Mouse (Mus musculus) CH12.LX (cell line): ENCODE measurements around the gene Pik3r1.

Experiments
- CTCF ChIP-seq, 2 experiments: IDR thresholded peaks in 1 of 2; conservative IDR thresholded peaks in 1 of 2; 2 replicates each; pipeline ENCODE4 v1.5.1; 2011 to 2012; ENCODE audit warnings: low read depth in 2 of 2, low read length in 2 of 2, improper control_type of control experiment in 1 of 2, inconsistent platforms in 1 of 2, mild to moderate bottlenecking in 1 of 2, moderate library complexity in 1 of 2
- MYC ChIP-seq: IDR thresholded peaks from 2 replicates; pipeline ENCODE4 v1.6.1; 2011; ENCODE audit warnings: low read depth, mild to moderate bottlenecking, improper control_type of control experiment, low read length
- POLR2A ChIP-seq: IDR thresholded peaks from 2 replicates; pipeline ENCODE4 v1.6.1; 2011; ENCODE audit warnings: low read depth, mild to moderate bottlenecking, improper control_type of control experiment, low read length
- USF1 ChIP-seq: IDR thresholded peaks from 2 replicates; pipeline ENCODE4 v1.6.1; 2014; ENCODE audit warnings: low read depth, mild to moderate bottlenecking, inconsistent platforms, low read length, improper control_type of control experiment

- TF ChIP-seq CTCF (conservative IDR thresholded peaks at IDR 0.05 in 1 of 2, IDR thresholded peaks at IDR 0.05 in 1 of 2; ENCODE audit: low read depth in 2 of 2, low read length in 2 of 2) (no peak), MYC (no peak), USF1 (no peak), POLR2A (no peak)
Measured at GRCm38 (mm10) chr13:101746012-101746595, 21.9 kb downstream of the Pik3r1 start.
